Mouse (Mus musculus) ovary, postnatal 10 days (tissue): ENCODE results near the gene Trpv2.

ENCODE experiments used
- DNase-seq: peaks from one replicate; pipeline ENCODE4 v3.0.0; 2022; ENCODE audit warnings: low spot score

Gene Trpv2

GRCm38 (mm10) chr11:62630225-62630821 is 56.0 kb downstream of the Trpv2 start:
- DNase-seq = no peak

- DNase-seq = no peak
Observed at GRCm38 (mm10) chr11:62631138-62631537, 56.9 kb downstream of the Trpv2 start.

- DNase-seq = no peak
Observed at GRCm38 (mm10) chr11:62635406-62635805, 61.1 kb downstream of the Trpv2 start.

GRCm38 (mm10) chr11:62636105-62636839 is 62.0 kb downstream of the Trpv2 start:
- DNase-seq = no peak

GRCm38 (mm10) chr11:62636840-62637221 is 62.5 kb downstream of the Trpv2 start:
- no peak for DNase-seq

GRCm38 (mm10) chr11:62637401-62637800 is 63.1 kb downstream of the Trpv2 start:
- no peak for DNase-seq

- DNase-seq = no peak
Observed at GRCm38 (mm10) chr11:62637806-62638205, 63.5 kb downstream of the Trpv2 start.

- no peak for DNase-seq
Observed at GRCm38 (mm10) chr11:62638402-62638801, 64.1 kb downstream of the Trpv2 start.

- no peak for DNase-seq
Observed at GRCm38 (mm10) chr11:62640378-62640777, 66.1 kb downstream of the Trpv2 start.

GRCm38 (mm10) chr11:62642023-62642844 is 67.9 kb downstream of the Trpv2 start:
- no peak for DNase-seq

- DNase-seq = no peak
Observed at GRCm38 (mm10) chr11:62643011-62643631, 68.8 kb downstream of the Trpv2 start.

- DNase-seq = no peak
Observed at GRCm38 (mm10) chr11:62643681-62644363, 69.5 kb downstream of the Trpv2 start.

GRCm38 (mm10) chr11:62644602-62645336 is 70.5 kb downstream of the Trpv2 start:
- DNase-seq = no peak

- DNase-seq = no peak
Observed at GRCm38 (mm10) chr11:62645337-62645675, 71.0 kb downstream of the Trpv2 start.

- no peak for DNase-seq
Observed at GRCm38 (mm10) chr11:62645732-62646494, 71.6 kb downstream of the Trpv2 start.

GRCm38 (mm10) chr11:62646495-62646843 is 72.2 kb downstream of the Trpv2 start:
- DNase-seq = no peak

- DNase-seq = no peak
Observed at GRCm38 (mm10) chr11:62646958-62647515, 72.8 kb downstream of the Trpv2 start.

GRCm38 (mm10) chr11:62647661-62648590 is 73.6 kb downstream of the Trpv2 start, which contains the start of gene Lrrc75a:
Gene Lrrc75a (minus strand): TSS chr11:62648523.
- DNase-seq = no peak
